Mouse (Mus musculus) E14TG2a.4 (cell line): Measurements from ENCODE around the gene Lcor.

Experiments used
- H3K27me3 ChIP-seq: 2 replicates; pipeline ENCODE4 v1.6.1; 2014; ENCODE audit warnings: low read length, control low read depth; ENCODE audit not compliant: insufficient read depth
- H3K36me3 ChIP-seq: 2 replicates; pipeline ENCODE4 v1.6.1; 2014; ENCODE audit warnings: low read length, control low read depth; ENCODE audit not compliant: insufficient read depth
- H3K4me1 ChIP-seq: replicated peaks from 2 replicates; pipeline ENCODE4 v1.6.1; 2014; ENCODE audit warnings: low read depth, low read length, control low read depth
- H3K4me3 ChIP-seq: replicated peaks from 2 replicates; pipeline ENCODE4 v1.5.1; 2014; ENCODE audit warnings: mild to moderate bottlenecking, low read length
- H3K9me3 ChIP-seq: 2 replicates; pipeline ENCODE4 v1.6.1; 2014; ENCODE audit warnings: low read length, control low read depth
- CTCF ChIP-seq: conservative IDR thresholded peaks from 2 replicates; pipeline ENCODE4 v1.5.1; 2014; ENCODE audit warnings: low read length
- NANOG ChIP-seq: IDR thresholded peaks from 2 replicates; pipeline ENCODE4 v1.6.1; 2014; ENCODE audit warnings: borderline replicate concordance, low read length, mixed read lengths
- POU5F1 ChIP-seq: IDR thresholded peaks from 2 replicates; pipeline ENCODE4 v1.6.1; 2014; ENCODE audit warnings: low read length, borderline replicate concordance

The Lcor gene

GRCm38 (mm10) chr19:41457181-41457580, 25.3 kb upstream of the Lcor start:
- 0 out of 2 replicates have a peak overlapping the region, but pooled peaks have one; percentile 7 for H3K4me3 ChIP-seq
- no peaks in the 10 kb centered on the region for H3K36me3 ChIP-seq
- H3K27me3 ChIP-seq, result no peaks in the 10 kb centered on the region
- TF ChIP-seq POU5F1, result no peak
- no peak for TF ChIP-seq NANOG
- TF ChIP-seq CTCF, result no peak
- H3K9me3 ChIP-seq, result peaks cover 29% of the 10 kb centered on the region
- H3K4me1 ChIP-seq, result peaks cover 70% of the 10 kb centered on the region

- no peaks in the 10 kb centered on the region for H3K36me3 ChIP-seq
- TF ChIP-seq NANOG (no peak), POU5F1 (no peak), CTCF (no peak)
- no peaks in the 10 kb centered on the region for H3K27me3 ChIP-seq
- no peaks in the 10 kb centered on the region for H3K9me3 ChIP-seq
- H3K4me3 ChIP-seq, result no peak overlapping the region
- peaks cover 58% of the 10 kb centered on the region for H3K4me1 ChIP-seq
Measured at GRCm38 (mm10) chr19:41462166-41462735, 20.2 kb upstream of the Lcor start.

DNA sequence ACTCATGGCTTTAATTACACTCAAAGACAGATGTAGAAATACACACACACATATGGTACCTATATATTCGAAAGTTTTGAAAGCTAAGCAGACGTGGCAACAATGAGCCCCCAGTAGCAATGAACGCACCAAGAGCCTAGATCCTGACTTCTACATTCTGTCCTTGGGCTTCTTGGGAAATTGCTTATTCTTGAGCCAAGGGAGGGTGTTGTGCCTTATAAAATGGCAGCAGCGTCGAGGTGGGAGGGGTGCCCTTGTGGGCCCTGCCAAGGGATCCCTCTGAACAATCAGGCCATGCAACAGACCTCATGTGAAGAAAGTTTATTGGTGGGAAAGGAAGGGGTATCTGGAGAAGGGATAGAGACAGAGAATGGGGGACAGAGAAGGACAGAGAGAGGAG, 18.6 kb upstream of the Lcor start:
- TF ChIP-seq CTCF, result no peak
- TF ChIP-seq NANOG, result no peak
- no peak for TF ChIP-seq POU5F1
- Histone ChIP-seq H3K9me3 (no peaks in the 10 kb centered on the region), H3K27me3 (no peaks in the 10 kb centered on the region), H3K4me3 (no peak overlapping the region), H3K36me3 (no peaks in the 10 kb centered on the region), H3K4me1 (peaks cover 43% of the 10 kb centered on the region)

GRCm38 (mm10) chr19:41466475-41466874, 16.0 kb upstream of the Lcor start:
- no peak overlapping the region for H3K4me3 ChIP-seq
- no peaks in the 10 kb centered on the region for H3K27me3 ChIP-seq
- peaks cover 33% of the 10 kb centered on the region for H3K4me1 ChIP-seq
- TF ChIP-seq POU5F1 (no peak), CTCF (no peak), NANOG (no peak)
- H3K9me3 ChIP-seq, result no peaks in the 10 kb centered on the region
- H3K36me3 ChIP-seq, result no peaks in the 10 kb centered on the region

GRCm38 (mm10) chr19:41473566-41474135, 8.8 kb upstream of the Lcor start:
- Histone ChIP-seq H3K4me3 (no peak overlapping the region), H3K27me3 (no peaks in the 10 kb centered on the region), H3K4me1 (peaks cover 50% of the 10 kb centered on the region), H3K9me3 (no peaks in the 10 kb centered on the region), H3K36me3 (no peaks in the 10 kb centered on the region)
- no peak for TF ChIP-seq POU5F1
- no peak for TF ChIP-seq CTCF
- TF ChIP-seq NANOG, result no peak

DNA sequence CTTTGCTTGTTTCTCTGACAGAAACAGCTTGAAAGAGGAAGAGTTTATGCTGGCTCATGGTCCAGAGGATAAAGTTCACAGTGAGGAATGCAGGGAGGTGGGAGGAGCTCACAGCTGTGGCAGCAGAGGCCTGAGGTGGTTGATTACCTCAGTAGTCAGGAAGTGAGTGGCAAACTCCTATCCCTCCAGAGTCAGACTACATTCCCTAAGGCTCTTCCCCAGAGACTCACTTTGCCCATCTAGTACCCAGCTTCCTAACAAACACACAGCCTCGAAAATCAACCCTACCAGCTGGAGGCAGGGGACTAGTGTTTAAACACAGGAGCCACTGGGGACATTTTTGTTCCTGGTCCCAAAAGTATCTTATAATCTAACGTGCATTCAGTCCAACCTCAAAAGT, 7.5 kb upstream of the Lcor start:
- TF ChIP-seq POU5F1 (no peak), CTCF (no peak), NANOG (no peak)
- H3K36me3 ChIP-seq, result no peaks in the 10 kb centered on the region
- no peaks in the 10 kb centered on the region for H3K27me3 ChIP-seq

GRCm38 (mm10) chr19:41476530-41477249, 5.7 kb upstream of the Lcor start:
- H3K27me3 ChIP-seq, result no peaks in the 10 kb centered on the region
- peaks cover 73% of the 10 kb centered on the region for H3K4me1 ChIP-seq
- no peaks in the 10 kb centered on the region for H3K36me3 ChIP-seq
- H3K9me3 ChIP-seq, result no peaks in the 10 kb centered on the region
- peak overlapping the region; percentile 54 for H3K4me3 ChIP-seq
- TF ChIP-seq CTCF, result no peak
- no peak for TF ChIP-seq POU5F1

More for the DNA sequence above, 7.5 kb upstream of the Lcor start:
- no peaks in the 10 kb centered on the region for H3K9me3 ChIP-seq
- peaks cover 59% of the 10 kb centered on the region for H3K4me1 ChIP-seq
- no peak overlapping the region for H3K4me3 ChIP-seq

GRCm38 (mm10) chr19:41481030-41481886, 1.2 kb upstream of the Lcor start:
- Histone ChIP-seq H3K36me3 (no peaks in the 10 kb centered on the region), H3K27me3 (no peaks in the 10 kb centered on the region), H3K9me3 (no peaks in the 10 kb centered on the region), H3K4me3 (peak overlapping the region; percentile 86), H3K4me1 (peaks cover 72% of the 10 kb centered on the region)
- TF ChIP-seq POU5F1 (no peak), NANOG (no peak), CTCF (peak; percentile 93)
